Mouse (Mus musculus) cortical plate, adult 2 months (tissue): Measurements from ENCODE around the gene Aunip. TPM values are rescaled to one million over a fixed set of nuclear protein-coding genes. Genes with fewer than 3 reads are reported as not detected.

Experiments
- H3K27ac ChIP-seq: fragments of 200-500 bp; 2 replicates; pipeline ENCODE4 v1.5.1; 2012; ENCODE audit warnings: low read length, control low read depth, inconsistent platforms; ENCODE audit not compliant: insufficient read depth
- H3K4me1 ChIP-seq: fragments of 200-500 bp; 2 replicates; pipeline ENCODE4 v1.6.1; 2011; ENCODE audit warnings: low read length; ENCODE audit not compliant: control insufficient read depth, insufficient read depth
- H3K4me3 ChIP-seq: fragments of 200-500 bp; 2 replicates; pipeline ENCODE4 v1.5.1; 2011; ENCODE audit warnings: mild to moderate bottlenecking, low read length, control low read depth; ENCODE audit not compliant: insufficient read depth
- CTCF ChIP-seq: fragments of 200-500 bp; IDR thresholded peaks from 2 replicates; pipeline ENCODE4 v1.5.1; 2011; ENCODE audit warnings: mild to moderate bottlenecking, control low read depth, low read length; ENCODE audit not compliant: insufficient read depth; ENCODE audit errors: extremely low read depth
- POLR2A ChIP-seq: fragments of 200-500 bp; IDR thresholded peaks from 2 replicates; pipeline ENCODE4 v1.6.1; 2011; ENCODE audit warnings: mild to moderate bottlenecking, low read length, control low read depth; ENCODE audit not compliant: insufficient read depth; ENCODE audit errors: extremely low read depth
- polyA plus RNA-seq: library from polyadenylated mRNA; depleted of rRNA; stranded (reverse); fragments of >200 nt; gene quantifications from 2 replicates; pipeline ENCODE4 v1.2.3, GENCODE M21; 2012

Aunip gene
- polyA plus RNA-seq, 1 experiment = 0.31 TPM

DNA sequence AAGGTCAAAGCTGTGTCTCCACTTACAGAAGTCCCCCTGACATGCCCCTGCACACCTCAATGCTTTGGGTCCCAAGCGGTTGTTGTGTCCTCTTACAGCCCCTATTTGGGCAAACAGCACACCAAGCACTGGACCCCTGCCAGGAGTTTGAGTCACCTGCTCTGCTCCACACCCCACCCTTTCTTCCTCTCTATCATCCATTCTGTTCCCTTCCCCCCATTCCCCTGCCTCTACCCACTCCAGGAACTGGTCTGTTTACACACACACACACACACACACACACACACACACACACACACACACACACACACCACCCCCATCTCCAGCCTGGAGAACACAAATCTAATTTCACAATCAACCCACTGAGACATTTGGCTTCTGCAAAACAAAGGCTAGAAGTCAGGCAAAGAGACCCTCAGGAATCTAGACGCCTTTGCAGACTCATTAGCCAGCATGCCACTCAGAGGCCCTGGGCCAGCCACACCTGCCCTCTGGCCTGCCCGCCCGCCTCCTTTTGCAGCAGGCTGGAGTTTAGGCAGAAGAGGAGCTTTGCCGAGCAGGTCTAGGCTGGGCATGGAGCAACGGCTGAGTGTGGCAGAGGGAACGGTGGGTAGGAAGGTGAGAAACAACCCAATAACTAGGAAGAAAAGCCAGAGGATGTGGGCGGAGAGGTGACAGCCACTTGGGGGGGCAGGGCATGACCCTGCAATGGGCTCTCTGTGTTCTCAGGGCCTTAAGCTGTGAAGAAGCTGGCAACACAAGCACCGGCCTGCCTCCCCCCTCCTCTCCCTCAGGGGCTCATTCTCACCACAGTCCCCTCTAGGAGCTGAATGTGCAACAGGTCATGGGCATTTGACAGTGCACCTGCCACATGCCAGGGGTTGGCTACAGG is 36.3 kb downstream of the Aunip start:
- Histone ChIP-seq H3K27ac (no peak overlapping the region), H3K4me3 (no peak overlapping the region), H3K4me1 (no peaks in the 10 kb centered on the region)
- TF ChIP-seq CTCF (no peak), POLR2A (no peak)

GRCm38 (mm10) chr4:134548169-134548938 is 37.6 kb downstream of the Aunip start:
- Histone ChIP-seq H3K4me1 (peaks cover 2% of the 10 kb centered on the region; the same call in 1 of the 2 replicates), H3K4me3 (no peak overlapping the region), H3K27ac (no peak overlapping the region)
- TF ChIP-seq CTCF (0 out of 2 replicates have a peak, but pooled peaks have one; percentile 7), POLR2A (no peak)

- Histone ChIP-seq H3K4me3 (no peak overlapping the region), H3K27ac (no peak overlapping the region), H3K4me1 (peaks cover 2% of the 10 kb centered on the region; the same call in 1 of the 2 replicates)
- TF ChIP-seq CTCF (0 out of 2 replicates have a peak, but pooled peaks have one; percentile 3), POLR2A (no peak)
Measured at GRCm38 (mm10) chr4:134549899-134550298, 39.1 kb downstream of the Aunip start.

GRCm38 (mm10) chr4:134551494-134552316 is 40.9 kb downstream of the Aunip start, which contains the start of gene Selenon:
Selenon (minus strand) TSS chr4:134552166.
- peaks cover 2% of the 10 kb centered on the region; the same call in 1 of the 2 replicates for H3K4me1 ChIP-seq
- TF ChIP-seq POLR2A (no peak), CTCF (no peak)

DNA sequence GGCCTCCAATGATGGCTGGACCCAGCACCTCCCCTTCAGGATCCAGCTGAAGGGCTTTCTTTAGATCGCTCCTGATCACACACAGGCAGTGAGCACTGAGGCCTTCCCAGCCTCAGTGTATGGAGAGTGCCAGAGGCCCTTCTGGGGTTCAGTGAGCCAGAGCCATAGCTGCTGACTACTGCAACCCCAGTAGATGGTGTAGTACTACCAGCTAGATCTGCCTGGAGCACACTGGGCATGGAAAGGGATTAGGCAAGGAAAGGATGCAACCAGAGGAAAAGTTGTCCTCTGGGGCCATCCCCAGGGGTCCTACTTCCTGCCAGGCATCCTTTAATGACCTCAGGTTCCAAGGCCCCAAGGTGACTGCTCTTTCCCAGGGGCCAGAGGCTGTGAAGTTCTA is 42.8 kb downstream of the Aunip start:
- Histone ChIP-seq H3K4me3 (no peak overlapping the region), H3K27ac (no peak overlapping the region), H3K4me1 (peaks cover 2% of the 10 kb centered on the region; the same call in 1 of the 2 replicates)
- peak; percentile 47 for TF ChIP-seq CTCF
- no peak for TF ChIP-seq POLR2A

More at GRCm38 (mm10) chr4:134551494-134552316, 40.9 kb downstream of the Aunip start, which contains the start of gene Selenon:
- Histone ChIP-seq H3K27ac (no peak within 1 kb of the TSS), H3K4me3 (peak within 1 kb of the TSS; percentile 69)

DNA sequence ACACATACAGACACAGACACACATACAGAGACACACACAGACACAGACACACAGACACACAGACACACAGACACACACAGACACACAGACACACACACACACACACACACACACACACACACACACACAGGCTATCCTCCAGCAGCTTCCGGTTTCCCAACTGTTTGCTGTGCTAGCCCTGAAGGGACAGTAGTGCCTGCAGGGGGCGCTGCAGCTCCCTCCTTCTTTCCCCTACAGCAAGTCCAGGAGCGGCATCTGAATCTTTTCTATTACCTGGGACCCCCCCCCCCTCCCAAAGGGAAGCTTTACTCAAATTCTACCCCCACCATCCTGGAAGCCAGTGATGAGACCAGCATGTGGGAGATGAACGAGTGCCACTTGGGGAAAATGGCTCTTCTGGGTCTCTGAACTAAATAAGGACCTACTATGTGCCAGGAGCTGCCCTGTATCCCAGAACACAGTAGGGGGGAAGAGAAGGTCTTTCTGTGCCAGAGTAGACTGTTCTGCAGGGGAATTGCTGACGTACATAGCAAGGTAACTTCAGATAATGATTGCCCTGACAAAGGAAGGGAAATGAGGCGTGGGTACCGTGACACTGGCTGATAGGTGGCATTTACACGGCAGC is 45.3 kb downstream of the Aunip start:
- no peak for TF ChIP-seq POLR2A
- peak; percentile 47 for TF ChIP-seq CTCF
- no peak overlapping the region for H3K4me3 ChIP-seq

GRCm38 (mm10) chr4:134557626-134558249 is 46.9 kb downstream of the Aunip start:
- TF ChIP-seq CTCF = no peak
- Histone ChIP-seq H3K4me1 (no peaks in the 10 kb centered on the region), H3K27ac (no peak overlapping the region), H3K4me3 (no peak overlapping the region)

More for the DNA sequence above, 45.3 kb downstream of the Aunip start:
- Histone ChIP-seq H3K27ac (no peak overlapping the region), H3K4me1 (peaks cover 2% of the 10 kb centered on the region; the same call in 1 of the 2 replicates)

DNA sequence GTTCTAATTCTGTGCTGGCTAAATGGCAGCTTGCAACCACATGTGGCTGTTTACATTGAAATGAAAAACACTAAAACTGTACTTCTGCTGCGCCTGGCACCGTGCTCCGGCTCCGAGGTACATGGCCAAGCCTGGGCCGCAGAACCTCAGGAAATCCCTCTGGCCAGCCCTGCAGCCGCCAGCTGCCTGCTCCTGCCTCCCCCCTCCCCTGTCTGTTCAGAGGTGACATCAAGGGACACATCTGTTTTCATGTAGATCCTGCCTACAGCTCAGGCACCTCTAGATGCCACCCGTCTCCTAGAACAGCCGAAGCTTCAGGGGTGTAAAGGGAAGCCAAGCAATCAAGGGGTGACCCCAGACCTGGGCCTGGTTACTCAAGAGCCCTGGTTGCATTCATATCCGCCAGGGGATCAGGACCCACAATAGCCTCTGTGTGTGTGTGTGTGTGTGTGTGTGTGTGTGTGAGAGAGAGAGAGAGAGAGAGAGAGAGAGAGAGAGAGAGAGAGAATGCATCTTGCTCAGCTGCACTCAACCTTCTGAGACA is 47.8 kb downstream of the Aunip start:
- Histone ChIP-seq H3K4me3 (no peak overlapping the region), H3K4me1 (no peaks in the 10 kb centered on the region), H3K27ac (no peak overlapping the region)
- TF ChIP-seq CTCF (no peak), POLR2A (no peak)
